Mouse (Mus musculus) limb, embryonic 12.5 days (tissue): ENCODE measurements around the gene Clta. TPM values are rescaled to one million over a fixed set of nuclear protein-coding genes. Genes with fewer than 3 reads are reported as not detected.

Source experiments
- ATAC-seq: fragments of 200-750 bp; cut with Nextera tagmentation; 2 replicates; pipeline ENCODE4 v1.8.0; 2017; ENCODE audit warnings: low read depth, moderate TSS enrichment; ENCODE audit not compliant: insufficient number of reproducible peaks, insufficient read depth, low FRiP score, low TSS enrichment
- H3K27ac ChIP-seq: fragments of 300-500 bp; sonication (generic); 2 replicates; pipeline ENCODE4 v1.5.1; 2016; ENCODE audit warnings: mild to moderate bottlenecking, moderate library complexity
- H3K27me3 ChIP-seq: fragments of 300-500 bp; sonication (generic); 2 replicates; pipeline ENCODE4 v1.6.1; 2016; ENCODE audit warnings: mild to moderate bottlenecking, moderate library complexity
- H3K36me3 ChIP-seq: fragments of 300-500 bp; sonication (generic); 2 replicates; pipeline ENCODE4 v1.6.1; 2016; ENCODE audit warnings: mild to moderate bottlenecking, moderate library complexity
- H3K4me1 ChIP-seq: fragments of 300-500 bp; sonication (generic); replicated peaks from 2 replicates; pipeline ENCODE4 v1.6.1; 2016
- H3K4me2 ChIP-seq: fragments of 300-500 bp; sonication (generic); 2 replicates; pipeline ENCODE4 v1.6.1; 2016; ENCODE audit warnings: mild to moderate bottlenecking, moderate library complexity
- H3K4me3 ChIP-seq: fragments of 300-500 bp; sonication (generic); replicated peaks from 2 replicates; pipeline ENCODE4 v1.5.1; 2016; ENCODE audit warnings: mild to moderate bottlenecking
- H3K9ac ChIP-seq: fragments of 300-500 bp; sonication (generic); replicated peaks from 2 replicates; pipeline ENCODE4 v1.6.1; 2016; ENCODE audit warnings: mild to moderate bottlenecking, moderate library complexity
- H3K9me3 ChIP-seq: fragments of 300-500 bp; sonication (generic); 2 replicates; pipeline ENCODE4 v1.6.1; 2016; ENCODE audit warnings: mild to moderate bottlenecking, moderate library complexity
- WGBS: fragments of 180-500 bp; shearing (Covaris S2); methylation state at CpG from one replicate; pipeline ENCODE4 v1.1.7; 2016; 5-methylcytosine and 5-hydroxymethylcytosine counted together
- polyA plus RNA-seq: library from polyadenylated mRNA; unstranded; fragments of >200 nt; fragmentation: Nextera tagmentation; extraction: Ambion mirVana; gene quantifications from 2 replicates; pipeline ENCODE4 v1.2.1, GENCODE M21; 2016

Clta gene
- polyA plus RNA-seq = 241 and 247 TPM in 2 replicates

GRCm38 (mm10) chr4:44004126-44004525 is at the start of gene Clta:
TSS of gene Clta (plus strand) at chr4:44004452.
- Histone ChIP-seq H3K9me3 (no peaks in the 10 kb centered on the region), H3K27ac (no peak within 1 kb of the TSS), H3K4me2 (no peak within 1 kb of the TSS), H3K36me3 (no peaks in the 10 kb centered on the region), H3K9ac (no peak within 1 kb of the TSS), H3K4me1 (no peaks in the 10 kb centered on the region), H3K27me3 (no peaks in the 10 kb centered on the region), H3K4me3 (no peak within 1 kb of the TSS)
- no peak for ATAC-seq
- WGBS = 88% methylated on average over 5 of the region's 5 CpGs

GRCm38 (mm10) chr4:43957292-43957845 is 46.9 kb upstream of the Clta start, which contains the start of gene Glipr2:
TSS of gene Glipr2 (plus strand) at chr4:43957401.
- Histone ChIP-seq H3K4me2 (peak within 1 kb of the TSS; percentile 76), H3K4me1 (peaks cover 26% of the 10 kb centered on the region), H3K36me3 (no peaks in the 10 kb centered on the region), H3K27me3 (no peaks in the 10 kb centered on the region), H3K9me3 (no peaks in the 10 kb centered on the region), H3K9ac (peak within 1 kb of the TSS; percentile 70), H3K4me3 (peak within 1 kb of the TSS; percentile 70), H3K27ac (peak within 1 kb of the TSS; percentile 95)
- under 1% methylated on average over 45 of the region's 45 CpGs for WGBS
- ATAC-seq = peak; percentile 92

GRCm38 (mm10) chr4:43957846-43958461 is 46.3 kb upstream of the Clta start:
- Histone ChIP-seq H3K4me3 (peak overlapping the region; percentile 70), H3K27me3 (no peaks in the 10 kb centered on the region), H3K27ac (peak overlapping the region; percentile 95), H3K4me1 (peaks cover 26% of the 10 kb centered on the region), H3K9ac (peak overlapping the region; percentile 70), H3K4me2 (peak overlapping the region; percentile 76), H3K9me3 (no peaks in the 10 kb centered on the region), H3K36me3 (no peaks in the 10 kb centered on the region)
- WGBS = under 1% methylated on average over 26 of the region's 26 CpGs
- ATAC-seq = peak; percentile 48

GRCm38 (mm10) chr4:43959523-43960179 is 44.6 kb upstream of the Clta start:
- no peak for ATAC-seq
- WGBS = 66% methylated on average over 9 of the region's 9 CpGs

GRCm38 (mm10) chr4:43960207-43960606 is 44.0 kb upstream of the Clta start:
- Histone ChIP-seq H3K27ac (no peak overlapping the region), H3K9me3 (no peaks in the 10 kb centered on the region), H3K4me1 (peaks cover 38% of the 10 kb centered on the region), H3K36me3 (no peaks in the 10 kb centered on the region), H3K4me3 (no peak overlapping the region), H3K27me3 (no peaks in the 10 kb centered on the region), H3K9ac (no peak overlapping the region), H3K4me2 (no peak overlapping the region)
- 85% methylated on average over 6 of the region's 6 CpGs for WGBS
- no peak for ATAC-seq

More at GRCm38 (mm10) chr4:43959523-43960179, 44.6 kb upstream of the Clta start:
- Histone ChIP-seq H3K27ac (peak overlapping the region; percentile 9; the same call in 1 of the 2 replicates), H3K36me3 (no peaks in the 10 kb centered on the region), H3K4me1 (peaks cover 32% of the 10 kb centered on the region), H3K9ac (no peak overlapping the region), H3K4me2 (peak overlapping the region; percentile 76), H3K27me3 (no peaks in the 10 kb centered on the region), H3K9me3 (no peaks in the 10 kb centered on the region), H3K4me3 (no peak overlapping the region)

- H3K4me2 ChIP-seq = no peak overlapping the region
- no peak overlapping the region for H3K27ac ChIP-seq
- no peak overlapping the region for H3K9ac ChIP-seq
- no peak for ATAC-seq
- peaks cover 38% of the 10 kb centered on the region for H3K4me1 ChIP-seq
- H3K36me3 ChIP-seq = no peaks in the 10 kb centered on the region
- 58% methylated on average over 2 of the region's 2 CpGs for WGBS
- H3K4me3 ChIP-seq = no peak overlapping the region
- no peaks in the 10 kb centered on the region for H3K9me3 ChIP-seq
- H3K27me3 ChIP-seq = no peaks in the 10 kb centered on the region
Measured at GRCm38 (mm10) chr4:43964326-43964833, 39.9 kb upstream of the Clta start.

- no peak overlapping the region for H3K4me2 ChIP-seq
- ATAC-seq = no peak
- H3K27ac ChIP-seq = no peak overlapping the region
- no peaks in the 10 kb centered on the region for H3K9me3 ChIP-seq
- H3K36me3 ChIP-seq = peaks cover 2% of the 10 kb centered on the region; the same call in 1 of the 2 replicates
- H3K4me3 ChIP-seq = no peak overlapping the region
- 42% methylated on average over 4 of the region's 4 CpGs for WGBS
- peaks cover 34% of the 10 kb centered on the region for H3K4me1 ChIP-seq
- no peak overlapping the region for H3K9ac ChIP-seq
- H3K27me3 ChIP-seq = no peaks in the 10 kb centered on the region
Measured at GRCm38 (mm10) chr4:43964951-43965684, 39.1 kb upstream of the Clta start.

- H3K4me2 ChIP-seq = no peak overlapping the region
- peaks cover 10% of the 10 kb centered on the region; the same call in 1 of the 2 replicates for H3K36me3 ChIP-seq
- no peaks in the 10 kb centered on the region for H3K9me3 ChIP-seq
- no peak overlapping the region for H3K4me3 ChIP-seq
- no peak overlapping the region for H3K27ac ChIP-seq
- no peak overlapping the region for H3K9ac ChIP-seq
- ATAC-seq = no peak
- H3K27me3 ChIP-seq = no peaks in the 10 kb centered on the region
- 79% methylated on average over 7 of the region's 7 CpGs for WGBS
- H3K4me1 ChIP-seq = peaks cover 40% of the 10 kb centered on the region
Measured at GRCm38 (mm10) chr4:43965856-43966535, 38.3 kb upstream of the Clta start.

- H3K4me2 ChIP-seq = no peak overlapping the region
- WGBS = 54% methylated on average over 13 of the region's 13 CpGs
- H3K27me3 ChIP-seq = no peaks in the 10 kb centered on the region
- H3K4me3 ChIP-seq = no peak overlapping the region
- peak overlapping the region; percentile 17; the same call in 1 of the 2 replicates for H3K27ac ChIP-seq
- ATAC-seq = no peak
- H3K9me3 ChIP-seq = no peaks in the 10 kb centered on the region
- H3K36me3 ChIP-seq = peaks cover 13% of the 10 kb centered on the region; the same call in 1 of the 2 replicates
- peaks cover 55% of the 10 kb centered on the region for H3K4me1 ChIP-seq
- H3K9ac ChIP-seq = no peak overlapping the region
Measured at GRCm38 (mm10) chr4:43968650-43969049, 35.6 kb upstream of the Clta start.

GRCm38 (mm10) chr4:43969373-43969772 is 34.9 kb upstream of the Clta start:
- H3K4me3 ChIP-seq = no peak overlapping the region
- peak overlapping the region; percentile 45; the same call in 1 of the 2 replicates for H3K27ac ChIP-seq
- no peaks in the 10 kb centered on the region for H3K9me3 ChIP-seq
- H3K4me2 ChIP-seq = no peak overlapping the region
- H3K4me1 ChIP-seq = peaks cover 51% of the 10 kb centered on the region
- H3K9ac ChIP-seq = no peak overlapping the region
- peaks cover 15% of the 10 kb centered on the region; the same call in 1 of the 2 replicates for H3K36me3 ChIP-seq
- H3K27me3 ChIP-seq = no peaks in the 10 kb centered on the region
- ATAC-seq = no peak
- 21% methylated on average over 4 of the region's 4 CpGs for WGBS
